Mouse (Mus musculus): Measurements from ENCODE around the gene Ift88. TPM values are rescaled to one million over a fixed set of nuclear protein-coding genes. Genes with fewer than 3 reads are reported as not detected.
"Not testable (repeated sequence)": the region's sequence is repeated elsewhere in the genome, so short reads cannot be mapped to it uniquely, and the experiment has no call there.

The Ift88 gene
- polyA plus RNA-seq, 1 experiment = 8.1 TPM

GRCm38 (mm10) chr14:57452516-57452915 is 28.7 kb downstream of the Ift88 start:
- DNase-seq (ENCODE audit: low read depth) = no peak

GRCm38 (mm10) chr14:57459883-57460282 is 36.0 kb downstream of the Ift88 start:
- DNase-seq (ENCODE audit: low read depth) = no peak

- not testable (repeated sequence) for DNase-seq (ENCODE audit: low read depth)
Measured at GRCm38 (mm10) chr14:57460326-57460725, 36.5 kb downstream of the Ift88 start.

GRCm38 (mm10) chr14:57462871-57463270 is 39.0 kb downstream of the Ift88 start:
- DNase-seq (ENCODE audit: low read depth) = no peak

- no peak for DNase-seq (ENCODE audit: low read depth)
Measured at GRCm38 (mm10) chr14:57475057-57475456, 51.2 kb downstream of the Ift88 start.

GRCm38 (mm10) chr14:57482262-57482661 is 58.4 kb downstream of the Ift88 start:
- DNase-seq (ENCODE audit: low read depth) = no peak

GRCm38 (mm10) chr14:57484183-57484582 is 60.3 kb downstream of the Ift88 start:
- DNase-seq (ENCODE audit: low read depth) = no peak

- DNase-seq (ENCODE audit: low read depth) = no peak
Measured at GRCm38 (mm10) chr14:57489696-57490095, 65.8 kb downstream of the Ift88 start.

GRCm38 (mm10) chr14:57493840-57494239 is 70.0 kb downstream of the Ift88 start:
- no peak for DNase-seq (ENCODE audit: low read depth)

GRCm38 (mm10) chr14:57503729-57504128 is 79.9 kb downstream of the Ift88 start:
- DNase-seq (ENCODE audit: low read depth) = no peak

- DNase-seq (ENCODE audit: low read depth) = no peak
Measured at GRCm38 (mm10) chr14:57509554-57509953, 85.7 kb downstream of the Ift88 start.

GRCm38 (mm10) chr14:57515156-57515762 is 91.4 kb downstream of the Ift88 start:
- no peak for DNase-seq (ENCODE audit: low read depth)

GRCm38 (mm10) chr14:57517001-57517400 is 93.1 kb downstream of the Ift88 start:
- DNase-seq (ENCODE audit: low read depth) = no peak

GRCm38 (mm10) chr14:57523762-57524161 is 99.9 kb downstream of the Ift88 start:
- DNase-seq (ENCODE audit: low read depth) = no peak

GRCm38 (mm10) chr14:57524671-57525387 is 101.0 kb downstream of the Ift88 start, which contains the start of gene Il17d:
Il17d (plus strand) TSS chr14:57524777.
- no peak for DNase-seq (ENCODE audit: low read depth)

- peak; percentile 38 for DNase-seq (ENCODE audit: low read depth)
Measured at GRCm38 (mm10) chr14:57525388-57526049, 101.7 kb downstream of the Ift88 start.

- DNase-seq (ENCODE audit: low read depth) = no peak
Measured at GRCm38 (mm10) chr14:57526050-57526623, 102.3 kb downstream of the Ift88 start.

- DNase-seq (ENCODE audit: low read depth) = no peak
Measured at GRCm38 (mm10) chr14:57527122-57527521, 103.3 kb downstream of the Ift88 start.

GRCm38 (mm10) chr14:57527598-57527997 is 103.7 kb downstream of the Ift88 start:
- DNase-seq (ENCODE audit: low read depth) = no peak

- DNase-seq (ENCODE audit: low read depth) = no peak
Measured at GRCm38 (mm10) chr14:57529086-57529785, 105.4 kb downstream of the Ift88 start.

- DNase-seq (ENCODE audit: low read depth) = no peak
Measured at GRCm38 (mm10) chr14:57529786-57530515, 106.1 kb downstream of the Ift88 start.

Measured in gonadal fat pad, adult 2 months (tissue).